Mouse (Mus musculus): Measurements from ENCODE around the gene Lrp2. TPM values are rescaled to one million over a fixed set of nuclear protein-coding genes. Genes with fewer than 3 reads are reported as not detected.
"Not testable (repeated sequence)": the region's sequence is repeated elsewhere in the genome, so short reads cannot be mapped to it uniquely, and the experiment has no call there.

The Lrp2 gene
- total RNA-seq, 2 experiments from 2014 or later = 0.59 to 1.0 TPM

- no peak for DNase-seq (ENCODE audit: low spot score in 2 of 2)
- Histone ChIP-seq H3K27ac (no peak overlapping the region), H3K4me3 (no peak overlapping the region)
- TF ChIP-seq CTCF (conservative IDR thresholded peaks at IDR 0.05) = no peak
These were observed 7.3 kb upstream of the Lrp2 start for GRCm38 (mm10) chr2:69593168-69593567.

- Histone ChIP-seq H3K4me3 (no peak overlapping the region), H3K27ac (no peak overlapping the region)
- no peak for TF ChIP-seq CTCF (conservative IDR thresholded peaks at IDR 0.05)
- no peak for DNase-seq (ENCODE audit: low spot score in 2 of 2)
These were observed 6.7 kb upstream of the Lrp2 start for GRCm38 (mm10) chr2:69592536-69592935.

GRCm38 (mm10) chr2:69591966-69592505, 6.2 kb upstream of the Lrp2 start:
- DNase-seq (ENCODE audit: low spot score in 2 of 2) = no peak
- H3K27ac ChIP-seq = no peak overlapping the region
- no peak for TF ChIP-seq CTCF (conservative IDR thresholded peaks at IDR 0.05)
- H3K4me3 ChIP-seq = no peak overlapping the region

GRCm38 (mm10) chr2:69590548-69590947, 4.7 kb upstream of the Lrp2 start:
- TF ChIP-seq CTCF (conservative IDR thresholded peaks at IDR 0.05) = no peak
- H3K4me3 ChIP-seq = no peak overlapping the region
- no peak for DNase-seq (ENCODE audit: low spot score in 2 of 2)
- no peak overlapping the region for H3K27ac ChIP-seq

- no peak for TF ChIP-seq CTCF (conservative IDR thresholded peaks at IDR 0.05)
- DNase-seq (ENCODE audit: low spot score in 2 of 2) = no peak
- peak overlapping the region; percentile 51; the same call in 1 of the 2 replicates for H3K4me3 ChIP-seq
- H3K27ac ChIP-seq = no peak overlapping the region
These were observed 2.0 kb upstream of the Lrp2 start for GRCm38 (mm10) chr2:69587896-69588295.

- Histone ChIP-seq H3K4me3 (peak overlapping the region; percentile 51), H3K27ac (no peak overlapping the region)
- TF ChIP-seq CTCF (conservative IDR thresholded peaks at IDR 0.05) = peak; percentile 35
- DNase-seq (ENCODE audit: low spot score in 2 of 2) = no peak
These were observed 1.2 kb upstream of the Lrp2 start for GRCm38 (mm10) chr2:69586821-69587728.

GRCm38 (mm10) chr2:69585191-69585885, 527 bp downstream of the Lrp2 start:
- no peak for DNase-seq (ENCODE audit: low spot score in 2 of 2)
- Histone ChIP-seq H3K27ac (no peak overlapping the region), H3K4me3 (peak overlapping the region; percentile 58)
- TF ChIP-seq CTCF (conservative IDR thresholded peaks at IDR 0.05) = no peak

- no peak for TF ChIP-seq CTCF (conservative IDR thresholded peaks at IDR 0.05)
- Histone ChIP-seq H3K4me3 (no peak overlapping the region), H3K27ac (no peak overlapping the region)
- no peak for DNase-seq (ENCODE audit: low spot score in 2 of 2)
These were observed 1.5 kb downstream of the Lrp2 start for GRCm38 (mm10) chr2:69584117-69584933.

- no peak overlapping the region for H3K27ac ChIP-seq
- no peak overlapping the region for H3K4me3 ChIP-seq
- no peak for DNase-seq (ENCODE audit: low spot score in 2 of 2)
- TF ChIP-seq CTCF (conservative IDR thresholded peaks at IDR 0.05) = no peak
These were observed 3.0 kb downstream of the Lrp2 start for GRCm38 (mm10) chr2:69582861-69583260.

GRCm38 (mm10) chr2:69582068-69582467, 3.8 kb downstream of the Lrp2 start:
- DNase-seq (ENCODE audit: low spot score in 2 of 2); H3K4me3 ChIP-seq; H3K27ac ChIP-seq: not testable (repeated sequence)

- no peak overlapping the region for H3K4me3 ChIP-seq
- DNase-seq (ENCODE audit: low spot score in 2 of 2) = no peak
- no peak overlapping the region for H3K27ac ChIP-seq
- TF ChIP-seq CTCF (conservative IDR thresholded peaks at IDR 0.05) = no peak
These were observed 5.8 kb downstream of the Lrp2 start for GRCm38 (mm10) chr2:69580091-69580490.

- no peak for TF ChIP-seq CTCF (conservative IDR thresholded peaks at IDR 0.05)
- Histone ChIP-seq H3K4me3 (no peak overlapping the region), H3K27ac (no peak overlapping the region)
- no peak for DNase-seq (ENCODE audit: low spot score in 2 of 2)
These were observed 7.7 kb downstream of the Lrp2 start for GRCm38 (mm10) chr2:69578206-69578605.
